Mouse (Mus musculus) bone marrow, adult 2 months (tissue): ENCODE measurements at regions not wholly inside any gene's neighbourhood (a gene's known extent, or its start where the extent isn't known, plus 50 kb on each side); places are given as distances from the start of the nearest gene placed in this dataset.

ENCODE experiments used
- CTCF ChIP-seq: fragments of 200-500 bp; IDR thresholded peaks from 2 replicates; pipeline ENCODE4 v1.5.1; 2011; ENCODE audit warnings: low read length, control low read depth; ENCODE audit not compliant: control insufficient read depth, insufficient read depth
- POLR2A ChIP-seq: fragments of 200-500 bp; IDR thresholded peaks from 2 replicates; pipeline ENCODE4 v1.6.1; 2011; ENCODE audit warnings: low read depth, mild to moderate bottlenecking, control low read depth, low read length, borderline replicate concordance; ENCODE audit not compliant: control insufficient read depth

- TF ChIP-seq POLR2A (no peak), CTCF (no peak)
These were observed 69.7 kb upstream of the Syt13 start for GRCm38 (mm10) chr2:92845061-92845769.
